17 mouse cellular contexts compared by ENCODE assay signal in genomic region chr6:99467831-99468230, GRCm38 (mm10).
"Had no signal": no experiment of that assay in that cellular context is flagged by ENCODE, and none has a peak within 500 bp of the region (broad histone marks: within the 10 kb centered on the region; RNA-seq: fewer than 3 reads in every experiment).

No protein-coding gene starts in this region.

- H3K36me3 ChIP-seq: kidney, embryonic 15.5 days; liver, embryonic 13.5 days; neural tube, embryonic 12.5 days had no signal

- H3K4me2 ChIP-seq: kidney, embryonic 15.5 days; liver, embryonic 13.5 days; midbrain, embryonic 11.5 days; neural tube, embryonic 12.5 days had no signal

- DNase-seq: kidney, adult 8-10 months; kidney, postnatal 10 days; kidney, postnatal 36 days; layer of hippocampus, postnatal 36 days; liver, embryonic 13.5 days; lung, adult 2 months; lung, postnatal 14 days; midbrain, embryonic 14.5 days; right cerebral cortex, adult 18-20 months; right cerebral cortex, postnatal 14 days; right cerebral cortex, postnatal 4 days; thymus, postnatal 36 days had no signal

- H3K27ac ChIP-seq: kidney, embryonic 15.5 days; left cerebral cortex, adult 2 months; liver, embryonic 13.5 days; macrophage; neural tube, embryonic 12.5 days had no signal

- H3K9me3 ChIP-seq: kidney, embryonic 15.5 days; liver, embryonic 13.5 days; neural tube, embryonic 12.5 days had no signal

- H3K9ac ChIP-seq: kidney, embryonic 15.5 days; liver, embryonic 13.5 days; neural tube, embryonic 12.5 days had no signal

- H3K27me3 ChIP-seq: kidney, embryonic 15.5 days; liver, embryonic 13.5 days; neural tube, embryonic 12.5 days had no signal

- H3K4me3 ChIP-seq: kidney, embryonic 15.5 days; left cerebral cortex, adult 2 months; liver, embryonic 13.5 days; neural tube, embryonic 12.5 days had no signal
